Mouse (Mus musculus) embryo, embryonic 10.5 days (tissue): ENCODE data around the gene Iqck.
A peak's percentile ranks its signal among the peaks of the same experiment; 100 is the strongest.

ENCODE experiments used
- DNase-seq: peaks from one replicate; pipeline ENCODE4 v3.0.0-alpha.2; 2015; ENCODE audit warnings: low spot score

Iqck gene

GRCm38 (mm10) chr7:118991341-118991884 is 135.9 kb downstream of the Iqck start:
- DNase-seq = no peak

DNA sequence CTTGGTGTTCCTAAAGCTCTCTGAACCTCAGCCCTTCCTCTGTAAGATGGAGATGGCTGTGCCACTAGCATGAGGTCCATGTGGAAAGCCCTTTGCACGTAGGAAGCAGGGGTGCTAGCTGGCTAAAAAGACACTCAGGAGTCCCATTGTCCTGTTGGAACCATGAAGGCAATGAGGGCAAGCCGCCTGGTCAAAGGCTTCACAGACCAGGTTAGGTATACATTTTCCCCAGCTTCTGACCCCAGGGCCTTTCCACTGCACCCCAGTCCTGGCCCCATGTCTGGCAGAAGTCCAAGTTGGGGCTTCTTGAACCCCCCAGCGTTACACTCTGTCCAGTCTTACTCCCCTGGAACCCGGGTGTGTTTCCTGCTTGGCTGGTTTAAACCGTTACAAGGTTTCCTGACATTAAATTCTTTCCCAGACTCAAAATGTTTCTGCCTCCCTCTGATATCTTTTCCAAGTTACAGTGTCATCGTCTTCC is 136.6 kb downstream of the Iqck start:
- DNase-seq = no peak

GRCm38 (mm10) chr7:118992623-118993405 is 137.3 kb downstream of the Iqck start:
- peak; percentile 39 for DNase-seq

GRCm38 (mm10) chr7:118993597-118994230 is 138.2 kb downstream of the Iqck start:
- DNase-seq = peak; percentile 55

- DNase-seq = peak; percentile 53
These were observed 138.8 kb downstream of the Iqck start for GRCm38 (mm10) chr7:118994231-118994842.

DNA sequence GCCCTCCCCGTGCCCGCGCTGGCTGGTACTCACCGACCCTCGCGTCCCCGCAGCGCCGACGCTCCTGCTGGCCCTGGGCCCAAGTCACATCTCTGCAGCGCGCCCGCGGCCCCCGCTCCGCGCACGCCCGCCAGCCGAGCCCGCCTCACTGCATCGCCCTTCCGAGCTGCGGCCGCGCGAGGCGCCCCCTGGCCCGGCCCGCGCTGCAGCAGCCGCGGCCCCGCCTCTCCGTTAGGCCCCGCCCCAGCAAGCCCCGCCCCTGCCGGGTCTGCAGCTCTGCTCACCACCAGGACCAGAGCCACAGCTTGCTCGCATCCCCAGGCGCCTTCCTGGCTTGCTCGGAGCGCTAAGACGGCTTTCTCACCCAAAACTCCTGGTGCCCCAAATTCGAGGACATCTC is 139.5 kb downstream of the Iqck start, which contains the start of gene Gprc5b:
TSS of gene Gprc5b (minus strand) at position 205 of the 400 bp plus-strand sequence.
- peak; percentile 91 for DNase-seq

GRCm38 (mm10) chr7:118995671-118996070 is 140.1 kb downstream of the Iqck start:
- no peak for DNase-seq

DNA sequence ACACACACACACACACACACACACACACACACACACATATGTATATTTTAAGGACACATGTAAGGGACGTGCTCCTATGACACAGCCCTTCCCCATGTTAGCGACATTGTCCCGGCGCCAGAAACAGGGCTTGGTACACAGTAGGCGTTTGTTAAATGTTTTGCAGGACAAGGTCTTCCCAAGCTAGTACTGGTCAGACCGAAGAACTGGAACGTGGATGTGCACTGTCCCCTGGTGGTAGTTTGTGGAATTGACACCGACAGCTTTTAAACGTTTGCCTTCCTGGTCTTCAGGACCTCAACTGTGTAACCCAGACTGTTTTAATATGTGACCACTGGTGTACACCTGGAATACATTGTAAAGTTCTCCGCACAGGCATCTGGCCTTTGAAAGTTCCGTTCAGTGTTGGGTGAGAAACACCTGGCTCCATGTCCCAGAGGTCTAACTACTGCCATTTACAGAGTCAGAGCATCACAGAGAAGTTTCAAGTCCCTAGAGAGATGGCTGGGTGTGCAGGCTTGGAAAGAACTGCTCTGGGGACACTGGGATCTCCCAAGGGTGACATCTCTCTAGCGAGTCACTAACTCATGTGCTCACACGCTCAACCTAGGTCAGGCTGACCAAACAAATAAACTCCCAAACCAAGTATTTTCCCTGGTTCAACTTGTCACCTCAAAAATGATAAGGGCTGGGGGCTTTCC is 140.7 kb downstream of the Iqck start:
- peak; percentile 96 for DNase-seq

GRCm38 (mm10) chr7:118999857-119000256 is 144.3 kb downstream of the Iqck start:
- no peak for DNase-seq

DNA sequence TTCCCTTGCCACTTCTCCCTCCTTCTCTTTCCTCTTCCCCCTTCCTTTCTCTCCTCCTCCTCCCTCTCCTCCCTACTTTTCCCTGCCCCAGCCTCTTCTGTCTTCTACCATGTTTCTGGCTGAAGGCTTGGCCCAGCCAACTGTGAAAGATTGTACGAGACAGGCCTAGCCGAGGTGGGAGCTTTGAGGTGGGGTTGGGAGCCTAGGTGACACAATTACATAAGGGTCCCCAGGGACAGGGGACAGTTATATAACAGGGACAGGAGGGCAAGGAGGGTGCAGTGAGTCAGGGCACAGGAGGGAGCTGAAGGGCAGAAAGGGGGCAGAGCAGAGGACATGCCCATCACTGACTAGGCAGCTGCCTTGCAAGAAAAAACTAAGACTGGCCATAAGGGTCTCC is 146.4 kb downstream of the Iqck start:
- no peak for DNase-seq

DNA sequence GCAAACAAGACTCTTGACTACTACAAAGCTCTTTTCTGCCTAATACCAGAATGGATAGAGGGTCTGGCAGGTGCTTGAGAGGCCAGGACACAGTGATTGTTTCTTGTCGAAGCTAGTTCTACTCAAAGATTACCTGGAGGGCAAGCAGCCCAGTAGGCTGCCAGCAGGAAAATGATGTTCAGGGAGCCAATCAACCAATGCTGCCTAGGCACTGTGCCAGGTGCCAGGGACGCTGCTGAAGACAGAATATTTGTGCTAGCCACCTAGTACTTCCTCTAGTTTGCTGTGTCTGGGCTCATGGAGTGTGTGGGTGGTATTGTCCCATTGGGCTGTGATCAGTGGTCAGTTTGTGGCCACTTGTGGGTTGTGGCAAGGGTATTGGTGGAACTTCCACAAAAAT is 146.9 kb downstream of the Iqck start:
- DNase-seq = no peak

GRCm38 (mm10) chr7:119010854-119011529 is 155.4 kb downstream of the Iqck start:
- DNase-seq = peak; percentile 84

DNA sequence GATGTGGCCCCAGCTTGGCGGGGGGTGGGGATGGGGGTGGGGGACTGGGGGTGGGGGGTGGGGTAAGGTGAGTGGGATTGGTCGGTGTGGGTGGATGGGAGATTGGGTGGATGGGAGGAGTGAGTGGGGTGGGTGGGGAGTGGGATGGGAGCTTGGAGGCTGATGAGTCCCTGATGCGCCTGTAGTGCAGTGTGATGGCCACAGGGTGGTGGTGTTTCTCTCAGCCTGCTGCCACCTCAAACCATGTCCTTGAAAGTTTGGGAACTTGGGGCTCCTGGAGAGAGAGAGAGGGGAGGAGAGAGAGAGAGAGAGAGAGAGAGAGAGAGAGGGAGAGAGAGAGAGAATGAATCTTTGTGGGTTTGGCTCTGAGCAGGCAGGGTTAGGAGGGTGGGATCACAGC is 160.2 kb downstream of the Iqck start:
- DNase-seq = peak; percentile 78

DNA sequence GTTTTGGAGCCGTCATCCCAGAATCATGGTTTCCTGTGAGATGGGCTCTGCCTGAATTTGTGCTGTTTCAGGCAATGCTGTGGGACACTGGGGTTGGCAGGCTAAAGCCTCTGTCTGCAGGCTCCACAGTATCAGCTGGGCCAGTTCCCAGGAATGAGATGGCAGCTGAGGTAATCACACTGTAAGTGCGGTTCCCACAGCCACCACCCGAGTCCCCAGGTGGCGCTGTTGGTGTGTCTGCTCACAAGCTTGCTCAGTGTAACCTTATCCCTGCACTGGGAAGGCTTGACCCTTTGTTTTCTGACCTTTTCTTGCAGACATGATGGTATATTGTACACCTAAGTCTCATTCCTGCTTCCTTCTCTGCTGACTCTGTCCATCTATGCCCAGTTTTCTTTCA is 164.0 kb downstream of the Iqck start:
- peak; percentile 85 for DNase-seq
